Mouse (Mus musculus): ENCODE results near the gene Hist1h3e. TPM values are rescaled to one million over a fixed set of nuclear protein-coding genes. Genes with fewer than 3 reads are reported as not detected.
"Not testable (repeated sequence)": the region's sequence is repeated elsewhere in the genome, so short reads cannot be mapped to it uniquely, and the experiment has no call there.

Hist1h3e gene
- polyA plus RNA-seq, 1 experiment, result 26.5 TPM

DNA sequence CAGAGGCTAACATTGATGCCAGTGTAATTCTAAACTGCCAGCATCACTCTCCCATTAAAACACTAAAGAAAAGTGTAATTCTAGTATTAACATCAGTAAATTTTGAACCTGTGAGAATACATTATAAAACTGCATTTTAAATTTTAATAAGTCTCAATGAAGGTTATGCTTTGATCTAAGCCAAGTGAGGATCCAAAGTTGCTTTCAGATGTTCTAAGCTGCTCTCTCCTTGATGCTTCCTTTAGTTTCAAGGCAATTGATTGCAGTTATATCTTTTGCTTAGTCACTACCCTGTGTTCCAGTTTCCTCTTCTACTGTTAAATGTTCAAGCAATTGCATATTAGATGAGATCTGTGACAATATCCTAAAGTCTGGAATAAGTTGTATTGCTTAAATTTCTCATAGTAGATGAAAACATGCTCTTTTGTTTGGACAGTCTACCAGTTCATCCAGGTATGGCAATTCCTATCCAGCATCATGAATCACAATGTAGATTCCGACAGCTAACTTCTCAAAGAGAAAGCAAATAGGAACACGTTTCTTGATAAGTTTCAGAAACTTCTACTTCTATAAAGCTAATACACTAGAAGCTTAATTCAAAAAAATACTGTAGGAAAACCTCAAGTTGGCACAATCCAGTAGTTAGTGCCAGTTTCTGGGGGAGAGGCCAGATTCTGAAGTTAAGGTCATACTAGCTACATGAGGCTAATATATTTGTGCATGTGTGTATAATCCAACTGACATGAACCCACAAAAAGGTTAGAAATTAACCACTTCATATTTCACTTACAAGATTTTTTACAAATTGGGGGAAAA is 10.3 kb upstream of the Hist1h3e start:
- TF ChIP-seq GATA1 (IDR thresholded peaks at IDR 0.05; ENCODE audit: borderline replicate concordance, low read length), result no peak
- no peak for TF ChIP-seq FLI1 (IDR thresholded peaks at IDR 0.05; ENCODE audit: low read length)
- Histone ChIP-seq H3K4me1 (peaks cover 39% of the 10 kb centered on the region), H3K27me3 (replicated peaks) (no peaks in the 10 kb centered on the region), H3K4me3 (replicated peaks) (peak overlapping the region; percentile 90), H3K36me3 (replicated peaks; ENCODE audit: low read length) (no peaks in the 10 kb centered on the region), H3K9me3 (no peaks in the 10 kb centered on the region)

DNA sequence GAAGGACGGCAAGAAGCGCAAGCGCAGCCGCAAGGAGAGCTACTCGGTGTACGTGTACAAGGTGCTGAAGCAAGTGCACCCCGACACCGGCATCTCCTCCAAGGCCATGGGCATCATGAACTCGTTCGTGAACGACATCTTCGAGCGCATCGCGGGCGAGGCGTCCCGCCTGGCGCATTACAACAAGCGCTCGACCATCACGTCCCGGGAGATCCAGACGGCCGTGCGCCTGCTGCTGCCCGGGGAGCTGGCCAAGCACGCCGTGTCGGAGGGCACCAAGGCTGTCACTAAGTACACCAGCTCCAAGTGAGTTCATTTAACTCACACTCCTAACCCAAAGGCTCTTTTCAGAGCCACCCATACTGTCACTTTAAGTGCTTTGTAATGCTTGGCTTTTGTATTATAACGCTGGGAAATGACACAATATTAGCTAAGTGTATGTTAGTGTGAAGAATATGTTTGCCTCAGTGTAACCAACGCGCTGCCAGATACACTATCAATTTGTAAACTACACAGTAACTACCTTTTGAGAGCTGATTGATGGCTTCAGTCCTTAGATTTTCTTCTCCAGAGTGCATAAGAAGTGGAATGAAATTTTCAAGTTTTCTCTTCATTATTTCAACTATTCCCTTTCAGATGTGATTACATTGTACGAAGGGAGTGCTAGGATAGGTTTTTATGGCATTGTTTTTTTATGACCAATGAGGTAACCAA is 9.5 kb upstream of the Hist1h3e start:
- not testable (repeated sequence) for H3K36me3 ChIP-seq (replicated peaks; ENCODE audit: low read length); H3K9me3 ChIP-seq; H3K27me3 ChIP-seq (replicated peaks)
- Histone ChIP-seq H3K4me3 (replicated peaks) (peak overlapping the region; percentile 90), H3K4me1 (peaks cover 33% of the 10 kb centered on the region)

DNA sequence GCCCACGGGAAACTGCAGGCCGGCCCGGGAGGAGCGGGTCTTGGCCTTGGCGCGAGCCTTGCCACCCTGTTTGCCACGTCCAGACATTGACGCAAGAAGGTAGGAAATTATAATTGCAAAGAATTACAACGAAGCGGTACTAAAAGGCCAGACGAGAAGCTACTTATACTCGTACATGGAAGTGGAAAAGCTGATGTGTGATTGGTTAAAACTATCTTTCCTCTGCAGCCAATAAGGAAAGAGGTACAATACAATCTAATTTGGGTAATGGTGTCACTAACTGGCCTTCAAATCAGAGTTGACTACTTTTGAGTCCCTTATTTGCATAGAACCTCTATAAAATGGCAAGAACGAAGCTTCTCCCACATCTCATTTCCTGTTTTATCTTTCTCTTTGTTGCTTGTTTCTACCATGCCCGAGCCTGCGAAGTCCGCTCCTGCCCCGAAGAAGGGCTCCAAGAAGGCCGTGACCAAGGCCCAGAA is 8.9 kb upstream of the Hist1h3e start, which contains the start of the genes Hist1h2ae and Hist1h2bg:
Gene Hist1h2ae, minus strand, starts transcription at position 199 of the 482 bp plus-strand sequence.
Gene Hist1h2bg, plus strand, starts transcription at position 375 of the 482 bp plus-strand sequence.
- TF ChIP-seq GATA1 (IDR thresholded peaks at IDR 0.05; ENCODE audit: borderline replicate concordance, low read length) (no peak), FLI1 (IDR thresholded peaks at IDR 0.05; ENCODE audit: low read length) (no peak)
- H3K4me1 ChIP-seq, result peaks cover 27% of the 10 kb centered on the region
- H3K36me3 ChIP-seq (replicated peaks; ENCODE audit: low read length), result no peaks in the 10 kb centered on the region
- H3K9me3 ChIP-seq, result no peaks in the 10 kb centered on the region
- H3K4me3 ChIP-seq (replicated peaks), result peak within 1 kb of the TSS; percentile 90
- no peaks in the 10 kb centered on the region for H3K27me3 ChIP-seq (replicated peaks)

DNA sequence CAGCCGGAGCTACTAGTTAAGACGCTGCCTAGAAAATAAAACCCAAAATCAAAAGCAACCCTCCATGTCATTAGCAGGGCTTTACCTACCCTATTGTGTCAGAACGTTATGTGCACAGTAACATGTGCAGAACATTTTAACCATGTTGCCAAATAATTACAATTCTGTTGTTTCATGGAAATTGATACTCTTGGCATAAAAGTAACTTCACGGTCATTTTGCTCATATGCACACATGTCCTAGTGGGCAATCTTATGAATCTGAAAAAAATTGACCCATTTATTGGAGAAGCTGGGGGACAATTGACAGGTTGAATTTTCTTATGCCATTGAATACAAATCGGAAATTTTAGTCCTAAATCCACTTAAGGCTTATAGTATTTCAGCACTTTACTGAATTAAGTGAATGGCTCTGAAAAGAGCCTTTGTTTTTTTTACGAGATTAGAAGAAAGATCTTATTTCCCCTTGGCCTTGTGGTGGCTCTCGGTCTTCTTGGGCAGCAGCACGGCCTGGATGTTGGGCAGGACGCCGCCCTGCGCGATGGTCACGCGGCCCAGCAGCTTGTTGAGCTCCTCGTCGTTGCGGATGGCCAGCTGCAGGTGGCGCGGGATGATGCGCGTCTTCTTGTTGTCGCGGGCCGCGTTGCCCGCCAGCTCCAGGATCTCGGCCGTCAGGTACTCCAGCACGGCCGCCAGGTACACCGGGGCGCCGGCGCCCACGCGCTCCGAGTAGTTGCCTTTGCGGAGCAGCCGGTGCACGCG is 8.3 kb upstream of the Hist1h3e start:
- Histone ChIP-seq H3K4me3 (replicated peaks) (peak overlapping the region; percentile 81), H3K4me1 (peaks cover 24% of the 10 kb centered on the region; the same call in 1 of the 2 replicates)
- H3K9me3 ChIP-seq; H3K36me3 ChIP-seq (replicated peaks; ENCODE audit: low read length); H3K27me3 ChIP-seq (replicated peaks): not testable (repeated sequence)

- Histone ChIP-seq H3K27me3 (replicated peaks) (no peaks in the 10 kb centered on the region), H3K4me3 (replicated peaks) (no peak overlapping the region), H3K4me1 (peaks cover 29% of the 10 kb centered on the region; the same call in 1 of the 2 replicates), H3K36me3 (replicated peaks; ENCODE audit: low read length) (no peaks in the 10 kb centered on the region), H3K9me3 (no peaks in the 10 kb centered on the region)
- no peak for TF ChIP-seq FLI1 (IDR thresholded peaks at IDR 0.05; ENCODE audit: low read length)
- no peak for TF ChIP-seq GATA1 (IDR thresholded peaks at IDR 0.05; ENCODE audit: borderline replicate concordance, low read length)
Observed at GRCm38 (mm10) chr13:23564482-23564881, 2.3 kb upstream of the Hist1h3e start.

DNA sequence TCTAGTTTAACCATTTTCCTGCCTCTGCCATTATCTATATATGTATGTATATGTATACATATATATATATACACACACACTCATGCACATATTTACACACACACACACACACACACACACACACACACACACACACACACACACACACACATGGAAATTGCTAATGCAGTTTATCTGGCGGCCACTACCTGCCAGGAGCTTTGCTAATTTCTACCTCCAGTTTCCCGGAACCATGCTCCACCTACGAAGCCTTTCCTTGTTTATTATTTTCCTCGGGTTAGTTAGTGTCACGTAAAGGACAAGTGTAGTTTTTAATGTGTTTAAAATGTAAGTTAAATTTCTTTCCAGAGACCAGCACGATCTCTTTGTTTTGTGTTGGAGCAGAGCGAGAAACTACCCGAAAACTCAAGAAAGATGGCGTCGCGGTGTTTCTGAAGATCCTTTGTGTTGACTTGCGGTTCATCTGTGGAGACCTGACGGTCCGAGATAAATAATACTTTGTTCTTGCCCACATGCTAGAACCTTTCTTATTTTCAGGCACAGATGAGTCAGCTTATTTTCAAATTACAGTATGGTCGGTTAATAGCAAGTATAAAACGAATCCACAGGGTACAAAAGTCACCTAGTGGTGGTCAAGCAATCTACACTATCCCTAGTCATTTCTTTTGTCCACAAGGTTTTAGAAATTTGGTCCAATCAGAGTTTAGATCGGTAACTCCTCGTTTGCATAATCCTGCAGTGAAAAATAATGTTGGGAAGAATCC is 712 bp upstream of the Hist1h3e start:
- Histone ChIP-seq H3K27me3 (replicated peaks) (no peaks in the 10 kb centered on the region), H3K36me3 (replicated peaks; ENCODE audit: low read length) (no peaks in the 10 kb centered on the region), H3K4me3 (replicated peaks) (peak overlapping the region; percentile 91), H3K4me1 (peaks cover 27% of the 10 kb centered on the region; the same call in 1 of the 2 replicates), H3K9me3 (no peaks in the 10 kb centered on the region)
- no peak for TF ChIP-seq FLI1 (IDR thresholded peaks at IDR 0.05; ENCODE audit: low read length)
- TF ChIP-seq GATA1 (IDR thresholded peaks at IDR 0.05; ENCODE audit: borderline replicate concordance, low read length), result no peak

GRCm38 (mm10) chr13:23561531-23561882 is 662 bp downstream of the Hist1h3e start:
- not testable (repeated sequence) for H3K36me3 ChIP-seq (replicated peaks; ENCODE audit: low read length); H3K9me3 ChIP-seq; H3K27me3 ChIP-seq (replicated peaks)
- Histone ChIP-seq H3K4me1 (peaks cover 30% of the 10 kb centered on the region), H3K4me3 (replicated peaks) (peak overlapping the region; percentile 33)

DNA sequence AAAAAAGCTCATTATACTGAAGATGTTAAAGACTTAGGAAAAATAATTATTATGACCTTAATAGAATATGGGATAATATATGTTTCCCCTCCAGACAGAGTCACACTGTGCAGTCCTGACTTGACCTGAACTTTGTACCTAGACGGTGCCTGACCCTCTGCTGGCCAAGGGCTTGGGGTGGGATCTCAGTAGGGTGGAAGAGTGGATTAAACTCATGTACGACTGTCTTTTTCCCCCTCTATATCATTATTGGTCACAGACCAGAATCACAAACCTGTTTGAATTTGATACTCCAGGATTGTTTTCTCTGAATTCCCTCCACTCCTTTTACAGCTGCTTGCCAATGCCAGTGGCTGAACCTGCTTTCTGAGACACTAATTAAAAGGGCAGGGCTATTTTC is 1.5 kb downstream of the Hist1h3e start:
- H3K36me3 ChIP-seq (replicated peaks; ENCODE audit: low read length); H3K9me3 ChIP-seq; H3K27me3 ChIP-seq (replicated peaks): not testable (repeated sequence)
- H3K4me1 ChIP-seq, result peaks cover 38% of the 10 kb centered on the region
- peak overlapping the region; percentile 65 for H3K4me3 ChIP-seq (replicated peaks)

DNA sequence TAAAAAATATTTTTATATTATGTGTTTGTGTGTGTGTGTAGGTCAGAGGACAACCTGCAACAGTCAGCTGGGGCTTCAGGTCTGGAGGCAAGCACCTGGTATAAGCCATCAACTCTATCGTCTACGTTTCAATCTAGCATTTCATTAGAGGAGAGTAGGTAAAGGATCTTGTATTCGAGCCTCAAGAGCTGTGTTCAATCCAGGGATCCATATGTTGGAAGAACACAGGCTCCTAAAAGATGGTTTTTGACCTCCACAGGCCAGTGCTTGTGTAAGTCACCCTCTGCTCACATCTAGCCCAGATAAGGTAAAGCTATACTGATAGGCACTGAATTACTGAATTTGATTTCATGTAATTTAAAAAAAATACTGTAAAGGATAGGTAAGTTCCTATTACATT is 5.3 kb downstream of the Hist1h3e start:
- no peaks in the 10 kb centered on the region for H3K36me3 ChIP-seq (replicated peaks; ENCODE audit: low read length)
- H3K9me3 ChIP-seq, result no peaks in the 10 kb centered on the region
- TF ChIP-seq GATA1 (IDR thresholded peaks at IDR 0.05; ENCODE audit: borderline replicate concordance, low read length), result no peak
- TF ChIP-seq FLI1 (IDR thresholded peaks at IDR 0.05; ENCODE audit: low read length), result no peak
- no peaks in the 10 kb centered on the region for H3K27me3 ChIP-seq (replicated peaks)
- peak overlapping the region; percentile 80 for H3K4me3 ChIP-seq (replicated peaks)
- H3K4me1 ChIP-seq, result peaks cover 45% of the 10 kb centered on the region

All from megakaryocyte, embryonic 14.5 days (primary cell).